Mouse (Mus musculus): ENCODE data around the gene Ntpcr.

DNA sequence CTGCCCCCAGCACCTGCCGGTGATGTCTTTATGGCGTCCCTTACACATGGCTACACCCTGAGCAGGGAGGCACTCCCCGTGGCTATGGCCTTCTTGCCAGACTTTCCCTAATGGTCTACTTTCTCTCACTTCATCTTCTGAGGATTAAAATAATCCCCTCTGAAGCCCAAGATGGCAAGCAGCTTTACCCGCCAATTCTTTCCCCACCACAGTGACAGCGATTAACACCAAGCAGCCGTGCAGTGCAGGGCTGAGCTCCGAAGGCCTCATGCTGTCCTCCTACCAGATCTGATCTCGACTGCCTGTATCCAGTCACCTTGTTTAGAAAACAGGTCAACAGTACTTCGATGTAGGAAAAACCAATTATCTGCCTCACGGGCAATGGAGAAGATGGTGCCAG, 10.9 kb downstream of the Ntpcr start:
- TF ChIP-seq POLR2A (IDR thresholded peaks at IDR 0.05; ENCODE audit: low read depth, low read length) (no peak), CHD1 (IDR thresholded peaks at IDR 0.05; ENCODE audit: low read depth, low read length) (no peak), CTCF (conservative IDR thresholded peaks at IDR 0.05 in 1 of 2, IDR thresholded peaks at IDR 0.05 in 1 of 2; ENCODE audit: low read depth in 2 of 2, low read length in 2 of 2) (no peak), TCF12 (IDR thresholded peaks at IDR 0.05; ENCODE audit: low read depth, low read length) (no peak), NRF1 (IDR thresholded peaks at IDR 0.05; ENCODE audit: low read depth, low read length) (no peak), E2F4 (IDR thresholded peaks at IDR 0.05; ENCODE audit: insufficient replicate concordance, low read depth, low read length) (no peak), SIN3A (IDR thresholded peaks at IDR 0.05; ENCODE audit: low read length) (no peak), MAX (IDR thresholded peaks at IDR 0.05; ENCODE audit: low read length) (no peak), ZC3H11A (IDR thresholded peaks at IDR 0.05; ENCODE audit: low read depth, low read length) (no peak), EP300 (IDR thresholded peaks at IDR 0.05; ENCODE audit: low read length) (no peak), BHLHE40 (IDR thresholded peaks at IDR 0.05; ENCODE audit: low read depth, low read length) (no peak)

Data from CH12.LX (cell line).